Mouse (Mus musculus): Measurements from ENCODE around the gene Coq7. TPM values are rescaled to one million over a fixed set of nuclear protein-coding genes. Genes with fewer than 3 reads are reported as not detected.

Coq7 gene
- polyA plus RNA-seq, 1 experiment: 34.6 TPM

GRCm38 (mm10) chr7:118468060-118468459 lies 65.1 kb downstream of the Coq7 start:
- 99% methylated on average over 3 of the region's 3 CpGs for WGBS
- H3K27ac ChIP-seq (ENCODE audit: control insufficient read depth, insufficient read depth, low read length): no peak overlapping the region
- no peak for DNase-seq
- TF ChIP-seq POLR2A (IDR thresholded peaks at IDR 0.05; ENCODE audit: control insufficient read depth, extremely low read depth, insufficient read depth, low read length, poor library complexity) (no peak), CTCF (IDR thresholded peaks at IDR 0.05; ENCODE audit: borderline replicate concordance, control insufficient read depth, extremely low read depth, insufficient read depth, low read length, poor library complexity) (no peak)
- H3K27me3 ChIP-seq (ENCODE audit: control insufficient read depth, insufficient read depth, low read length): no peaks in the 10 kb centered on the region
- H3K4me3 ChIP-seq (ENCODE audit: control insufficient read depth, insufficient read depth, low read length): no peak overlapping the region
- no peaks in the 10 kb centered on the region for H3K36me3 ChIP-seq (ENCODE audit: control insufficient read depth, insufficient read depth, low read length)
- H3K4me1 ChIP-seq (replicated peaks; ENCODE audit: control insufficient read depth, insufficient read depth, low read length): no peaks in the 10 kb centered on the region

DNA sequence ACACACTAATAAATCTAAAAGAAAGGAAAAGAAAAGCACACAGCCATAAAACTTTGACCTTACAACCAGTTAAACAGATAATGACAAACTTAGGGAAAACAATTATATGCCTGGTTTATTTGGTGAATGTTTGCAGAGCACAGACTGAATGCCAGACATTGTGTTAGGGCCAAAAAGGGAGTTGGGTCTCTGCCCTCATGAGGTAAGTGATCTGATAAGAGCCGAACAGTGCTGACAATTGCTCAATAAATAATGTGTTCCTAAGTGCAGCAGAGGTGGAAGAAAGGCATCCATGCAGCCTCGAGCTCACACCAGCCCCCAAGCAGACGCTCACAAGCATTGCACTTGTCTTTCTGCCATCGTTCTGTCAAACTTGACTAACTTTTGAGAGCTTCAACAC lies 68.7 kb downstream of the Coq7 start:
- TF ChIP-seq POLR2A (IDR thresholded peaks at IDR 0.05; ENCODE audit: control insufficient read depth, extremely low read depth, insufficient read depth, low read length, poor library complexity) (no peak), CTCF (IDR thresholded peaks at IDR 0.05; ENCODE audit: borderline replicate concordance, control insufficient read depth, extremely low read depth, insufficient read depth, low read length, poor library complexity) (no peak)
- H3K36me3 ChIP-seq (ENCODE audit: control insufficient read depth, insufficient read depth, low read length): no peaks in the 10 kb centered on the region
- no peak overlapping the region for H3K4me3 ChIP-seq (ENCODE audit: control insufficient read depth, insufficient read depth, low read length)
- no peaks in the 10 kb centered on the region for H3K27me3 ChIP-seq (ENCODE audit: control insufficient read depth, insufficient read depth, low read length)
- no peak overlapping the region for H3K27ac ChIP-seq (ENCODE audit: control insufficient read depth, insufficient read depth, low read length)
- 64% methylated on average over 4 of the region's 4 CpGs for WGBS
- H3K4me1 ChIP-seq (replicated peaks; ENCODE audit: control insufficient read depth, insufficient read depth, low read length): no peaks in the 10 kb centered on the region
- DNase-seq: no peak

DNA sequence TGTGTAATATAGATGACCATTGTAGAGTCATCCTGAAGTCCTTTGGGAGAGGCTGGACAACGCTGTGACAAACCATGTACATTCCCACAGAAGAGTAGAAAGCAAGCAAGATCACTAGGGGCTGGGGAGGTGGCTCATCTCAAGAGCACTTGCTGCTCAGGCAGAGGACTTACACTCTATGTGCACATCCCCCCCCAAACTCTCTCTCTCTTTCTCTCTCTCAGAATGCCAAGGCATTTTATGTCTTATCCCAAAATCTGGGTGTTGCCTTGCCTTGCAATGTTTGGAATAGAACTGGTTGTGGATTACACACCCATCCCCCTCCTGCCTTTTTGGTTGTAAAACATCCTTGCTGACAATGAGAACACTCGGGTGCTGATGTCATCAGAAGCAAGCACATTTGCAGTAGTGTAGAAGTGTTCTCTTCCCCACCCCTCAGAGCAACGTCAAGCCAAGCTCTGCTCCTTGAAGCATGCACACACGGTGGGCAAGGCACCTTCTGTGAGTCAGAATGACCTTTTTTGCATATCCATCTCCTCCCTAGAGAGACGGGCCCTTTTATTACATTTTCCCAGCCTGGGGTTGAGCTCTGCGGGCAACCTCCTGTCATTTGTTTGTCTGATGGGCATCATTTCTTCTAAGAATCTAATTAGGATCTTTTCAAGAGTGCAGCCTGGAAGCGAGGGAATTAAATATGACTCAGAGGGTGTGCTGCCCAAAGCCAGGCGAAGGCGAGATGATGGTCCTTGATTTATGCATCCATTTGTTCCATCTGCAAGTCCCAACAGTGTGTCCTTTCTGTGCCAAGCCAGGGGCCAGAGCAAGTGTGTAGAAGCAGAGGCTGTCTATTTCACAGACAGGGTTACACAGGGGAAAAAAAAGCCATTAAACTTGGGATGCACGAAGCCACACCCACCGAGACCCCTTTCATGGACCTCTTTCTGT lies 70.1 kb downstream of the Coq7 start:
- H3K27ac ChIP-seq (ENCODE audit: control insufficient read depth, insufficient read depth, low read length): no peak overlapping the region

DNA sequence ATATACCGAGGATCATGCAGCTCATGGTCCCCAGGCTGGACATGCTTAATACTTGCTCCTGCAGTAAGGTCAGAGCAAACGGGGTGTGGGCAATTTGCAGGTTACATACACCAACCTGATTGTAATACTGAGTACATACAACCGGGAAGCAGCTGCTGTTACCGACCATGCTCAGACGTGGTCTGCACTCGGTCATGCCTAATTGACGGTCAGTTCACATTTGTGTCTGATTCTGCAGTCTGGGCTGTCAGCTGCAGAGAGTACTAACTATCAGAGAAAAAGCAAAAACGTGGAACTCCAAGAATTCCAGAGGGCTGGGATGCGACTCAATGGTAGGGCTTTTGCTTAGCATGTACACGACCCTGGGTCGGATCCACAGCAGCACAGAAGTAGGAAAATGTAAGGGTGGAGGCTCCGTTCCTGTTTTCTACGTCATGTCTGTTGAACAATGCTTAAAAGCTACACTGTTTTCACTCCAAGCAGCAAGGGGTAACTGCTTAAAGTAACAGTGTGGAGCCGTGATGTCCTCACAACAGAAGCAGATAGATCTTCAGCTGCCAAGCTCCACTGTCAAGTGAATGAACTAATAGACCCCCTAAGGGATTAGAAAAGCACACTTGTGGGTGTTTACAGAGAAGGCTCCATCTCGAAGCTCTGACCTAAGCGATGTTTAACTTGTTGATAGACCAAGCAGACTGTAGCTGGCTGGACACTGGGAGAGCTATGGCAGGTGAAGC lies 71.6 kb downstream of the Coq7 start:
- no peak overlapping the region for H3K27ac ChIP-seq (ENCODE audit: control insufficient read depth, insufficient read depth, low read length)
- no peak for DNase-seq
- H3K36me3 ChIP-seq (ENCODE audit: control insufficient read depth, insufficient read depth, low read length): no peaks in the 10 kb centered on the region
- no peak for TF ChIP-seq POLR2A (IDR thresholded peaks at IDR 0.05; ENCODE audit: control insufficient read depth, extremely low read depth, insufficient read depth, low read length, poor library complexity)
- no peak for TF ChIP-seq CTCF (IDR thresholded peaks at IDR 0.05; ENCODE audit: borderline replicate concordance, control insufficient read depth, extremely low read depth, insufficient read depth, low read length, poor library complexity)
- no peak overlapping the region for H3K4me3 ChIP-seq (ENCODE audit: control insufficient read depth, insufficient read depth, low read length)
- 71% methylated on average over 16 of the region's 16 CpGs for WGBS
- no peaks in the 10 kb centered on the region for H3K4me1 ChIP-seq (replicated peaks; ENCODE audit: control insufficient read depth, insufficient read depth, low read length)
- H3K27me3 ChIP-seq (ENCODE audit: control insufficient read depth, insufficient read depth, low read length): no peaks in the 10 kb centered on the region

More for the DNA sequence above, 70.1 kb downstream of the Coq7 start:
- WGBS: 62% methylated on average over 11 of the region's 11 CpGs
- Histone ChIP-seq H3K4me3 (ENCODE audit: control insufficient read depth, insufficient read depth, low read length) (no peak overlapping the region), H3K27me3 (ENCODE audit: control insufficient read depth, insufficient read depth, low read length) (no peaks in the 10 kb centered on the region), H3K36me3 (ENCODE audit: control insufficient read depth, insufficient read depth, low read length) (no peaks in the 10 kb centered on the region), H3K4me1 (replicated peaks; ENCODE audit: control insufficient read depth, insufficient read depth, low read length) (no peaks in the 10 kb centered on the region)
- TF ChIP-seq POLR2A (IDR thresholded peaks at IDR 0.05; ENCODE audit: control insufficient read depth, extremely low read depth, insufficient read depth, low read length, poor library complexity): no peak
- no peak for TF ChIP-seq CTCF (IDR thresholded peaks at IDR 0.05; ENCODE audit: borderline replicate concordance, control insufficient read depth, extremely low read depth, insufficient read depth, low read length, poor library complexity)
- DNase-seq: no peak

Other genes starting within 250 kb of the Coq7 start
- 0.57 and 0.70 TPM in 2 replicates for gene Syt17, start 85.1 kb downstream of the Coq7 start, polyA plus RNA-seq (2012; rRNA removed)
- gene Itpripl2, start 41.4 kb downstream of the Coq7 start, polyA plus RNA-seq (2012; rRNA removed): 7.2 and 7.5 TPM in 2 replicates
- gene Tmc7, start 51.4 kb upstream of the Coq7 start, polyA plus RNA-seq (2012; rRNA removed): 0.18 and 0.26 TPM in 2 replicates
- gene Tmc5, start 63.9 kb upstream of the Coq7 start, polyA plus RNA-seq (2012; rRNA removed): 0.42 and 0.50 TPM in 2 replicates
- gene Gde1, start 172.4 kb upstream of the Coq7 start, polyA plus RNA-seq (2012; rRNA removed): 161 and 163 TPM in 2 replicates
- 7.3 and 8.7 TPM in 2 replicates for gene Ccp110, start 179.2 kb upstream of the Coq7 start, polyA plus RNA-seq (2012; rRNA removed)
- gene Vps35l, start 206.9 kb upstream of the Coq7 start, polyA plus RNA-seq (2012; rRNA removed): 56.2 and 61.1 TPM in 2 replicates